Mouse (Mus musculus) cerebellum, postnatal 36 days (tissue): ENCODE data around the gene Olfr1352.
"Not testable (repeated sequence)": the region's sequence is repeated elsewhere in the genome, so short reads cannot be mapped to it uniquely, and the experiment has no call there.

ENCODE experiments used
- DNase-seq, 2 experiments: peaks; one replicate each; pipeline ENCODE4 v3.0.0; 2021 to 2022; ENCODE audit warnings: mixed read lengths in 2 of 2

The Olfr1352 gene

DNA sequence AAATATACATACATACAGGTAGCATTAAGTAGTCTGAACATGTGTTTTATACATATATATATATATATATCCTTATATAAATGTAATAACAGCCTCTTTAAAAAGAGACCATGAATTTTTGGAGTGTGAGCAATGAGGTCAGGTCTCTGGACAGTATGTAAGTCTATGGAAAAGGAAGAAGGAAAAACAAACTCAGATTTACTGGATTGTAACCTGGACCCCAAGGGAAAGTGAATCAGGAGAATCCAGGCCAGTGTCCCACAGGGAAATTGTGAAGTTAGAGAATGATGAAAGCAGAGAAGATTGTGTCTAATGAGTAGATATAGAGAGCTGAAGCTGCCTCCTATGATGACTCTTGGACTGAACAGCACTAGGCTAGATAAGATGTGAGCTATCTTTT is at the start of gene Olfr1352:
TSS of gene Olfr1352 (plus strand) at position 301 of the 400 bp plus-strand sequence.
- DNase-seq = no peak

DNA sequence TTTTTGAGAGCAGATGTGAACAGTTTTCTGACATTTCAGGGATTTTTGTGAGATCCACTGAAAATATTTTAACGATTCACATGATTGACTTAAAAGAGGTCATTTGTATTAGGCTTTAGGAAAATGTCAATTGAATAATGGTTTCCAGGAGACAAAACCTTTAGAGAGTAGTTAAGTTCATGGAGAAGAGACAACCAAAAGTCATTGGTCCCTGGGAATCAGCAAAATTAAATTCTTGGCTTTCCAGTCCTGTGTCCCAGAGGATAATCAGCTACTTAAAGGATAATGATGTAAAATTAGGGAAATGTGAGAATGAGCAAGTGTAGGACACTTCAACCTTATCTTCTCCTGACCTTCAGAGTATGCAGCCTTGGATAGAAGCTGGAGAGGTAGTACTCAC is 30.5 kb upstream of the Olfr1352 start, which contains the start of gene Olfr8:
TSS of gene Olfr8 (plus strand) at position 301 of the 400 bp plus-strand sequence.
- DNase-seq = not testable (repeated sequence)

DNA sequence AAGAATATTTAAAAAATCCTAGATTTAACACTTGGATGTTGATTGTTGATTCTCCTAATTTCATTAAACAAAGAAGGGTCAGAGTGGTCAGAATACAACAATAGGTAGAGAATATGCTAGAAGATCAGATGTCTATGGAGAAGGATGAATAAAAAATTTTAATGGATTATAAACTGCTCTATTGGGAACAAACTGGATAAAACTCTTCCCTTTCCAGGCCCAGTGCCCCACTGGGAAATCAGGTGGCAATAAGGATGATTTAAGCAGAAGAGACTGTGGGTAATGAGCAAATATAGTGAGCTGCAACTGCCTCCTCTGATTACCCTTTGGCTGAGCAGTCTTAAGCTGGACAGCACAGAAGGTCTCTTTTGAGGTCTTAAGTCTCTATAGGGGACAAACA is 17.8 kb upstream of the Olfr1352 start, which contains the start of gene Olfr1353:
TSS of gene Olfr1353 (plus strand) at position 301 of the 400 bp plus-strand sequence.
- not testable (repeated sequence) for DNase-seq

DNA sequence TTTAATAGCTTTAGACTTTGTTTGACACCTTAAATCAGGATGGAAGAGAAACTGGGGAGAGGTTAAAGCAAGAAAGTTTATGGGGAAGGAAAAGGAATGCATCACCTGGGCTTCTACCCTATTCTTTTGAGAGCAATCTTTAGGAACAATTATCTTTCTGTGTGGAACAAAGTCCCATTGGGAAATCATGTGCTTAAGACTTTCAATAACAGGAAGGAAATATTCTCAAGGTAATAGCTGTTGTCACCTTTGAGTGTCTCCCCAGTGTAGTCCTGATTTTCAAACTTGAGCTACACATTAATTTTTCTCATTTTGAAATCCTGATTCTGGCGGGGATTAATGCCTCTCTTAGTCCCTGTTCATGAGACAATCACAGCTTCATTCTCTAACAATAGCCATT is 31.3 kb downstream of the Olfr1352 start, which contains the start of gene Olfr1351:
TSS of gene Olfr1351 (plus strand) at position 301 of the 400 bp plus-strand sequence.
- DNase-seq = no peak

DNA sequence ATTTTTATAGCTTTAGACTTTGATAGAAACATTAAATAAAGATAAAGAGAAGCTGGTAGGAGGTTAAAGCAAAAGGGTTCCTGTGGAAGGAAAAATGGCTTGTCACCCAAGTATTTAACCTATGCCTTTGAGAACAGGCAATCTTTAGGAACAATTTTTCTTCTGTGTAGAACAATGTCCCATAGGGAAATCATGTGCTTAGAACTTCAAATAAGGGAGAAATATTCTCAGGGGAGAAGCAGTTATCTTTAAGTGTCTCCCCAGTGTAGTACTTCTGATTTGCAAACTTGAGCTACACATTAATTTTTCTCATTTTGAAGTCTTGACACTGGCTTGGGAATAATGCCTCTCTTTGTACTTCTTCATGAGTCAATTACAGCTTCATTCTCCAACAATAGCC is 47.6 kb downstream of the Olfr1352 start, which contains the start of gene Olfr57:
TSS of gene Olfr57 (plus strand) at position 301 of the 400 bp plus-strand sequence.
- no peak for DNase-seq
